Mouse (Mus musculus): ENCODE data around the gene Ube2ql1. TPM values are rescaled to one million over a fixed set of nuclear protein-coding genes. Genes with fewer than 3 reads are reported as not detected.

The Ube2ql1 gene
- polyA plus RNA-seq (2016; fragmentation: Nextera tagmentation; extraction: Ambion mirVana) = 0.73 and 0.80 TPM in 2 replicates

DNA sequence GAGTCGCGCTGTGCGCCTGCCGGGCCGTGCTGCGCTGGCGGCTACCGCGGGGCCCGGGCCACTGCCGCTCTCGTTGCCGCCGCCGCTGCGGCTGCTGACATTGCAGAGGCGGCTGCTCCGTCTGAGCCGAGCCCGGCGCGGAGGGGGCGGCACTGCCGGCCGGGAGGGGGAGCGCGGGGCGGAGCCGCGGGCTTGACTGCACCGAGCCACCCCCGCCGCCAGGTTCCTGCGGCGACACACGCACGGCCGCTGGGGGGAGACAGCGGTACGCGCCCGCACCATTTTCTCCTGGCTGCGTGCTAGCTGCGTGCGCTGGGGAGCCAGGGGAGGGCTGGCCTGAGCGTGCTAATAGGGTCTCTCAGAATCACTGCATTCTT, at the start of gene Ube2ql1:
Gene Ube2ql1 (minus strand): TSS at position 131 of the 377 bp plus-strand sequence.
- no peaks in the 10 kb centered on the region for H3K9me3 ChIP-seq
- peaks cover 71% of the 10 kb centered on the region for H3K27me3 ChIP-seq (replicated peaks; ENCODE audit: low read depth, poor library complexity, severe bottlenecking)
- no peaks in the 10 kb centered on the region for H3K36me3 ChIP-seq (replicated peaks)
- peak; percentile 91 for DNase-seq (ENCODE audit: low spot score)
- under 1% methylated on average over 46 of the region's 46 CpGs for WGBS
- peak within 1 kb of the TSS; percentile 73 for H3K4me3 ChIP-seq
- H3K27ac ChIP-seq (replicated peaks) = peak within 1 kb of the TSS; percentile 63
- peaks cover 31% of the 10 kb centered on the region for H3K4me1 ChIP-seq

DNA sequence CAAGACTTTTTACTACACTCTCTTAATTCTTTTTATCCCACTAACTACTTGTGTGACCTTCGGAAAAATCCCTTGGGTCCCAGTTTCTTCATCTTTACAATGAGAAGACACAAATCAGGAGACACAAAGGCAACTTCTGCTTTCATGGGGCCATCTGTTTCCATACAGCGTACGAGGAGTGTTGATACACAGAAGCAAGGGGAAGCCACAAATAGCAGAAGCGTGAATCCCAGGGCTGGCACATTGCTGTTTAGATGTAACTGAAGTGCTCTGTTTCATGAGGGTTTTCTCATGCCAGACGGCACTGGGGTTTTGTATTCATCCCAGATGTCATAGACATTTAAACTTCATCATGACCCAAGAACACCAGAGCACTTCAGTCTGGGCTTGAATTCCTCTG, 49.0 kb upstream of the Ube2ql1 start:
- Histone ChIP-seq H3K4me3 (no peak overlapping the region), H3K27ac (replicated peaks) (no peak overlapping the region), H3K27me3 (replicated peaks; ENCODE audit: low read depth, poor library complexity, severe bottlenecking) (no peaks in the 10 kb centered on the region), H3K4me1 (no peaks in the 10 kb centered on the region), H3K36me3 (replicated peaks) (no peaks in the 10 kb centered on the region), H3K9me3 (no peaks in the 10 kb centered on the region)
- 81% methylated on average over 5 of the region's 5 CpGs for WGBS
- DNase-seq (ENCODE audit: low spot score) = no peak

DNA sequence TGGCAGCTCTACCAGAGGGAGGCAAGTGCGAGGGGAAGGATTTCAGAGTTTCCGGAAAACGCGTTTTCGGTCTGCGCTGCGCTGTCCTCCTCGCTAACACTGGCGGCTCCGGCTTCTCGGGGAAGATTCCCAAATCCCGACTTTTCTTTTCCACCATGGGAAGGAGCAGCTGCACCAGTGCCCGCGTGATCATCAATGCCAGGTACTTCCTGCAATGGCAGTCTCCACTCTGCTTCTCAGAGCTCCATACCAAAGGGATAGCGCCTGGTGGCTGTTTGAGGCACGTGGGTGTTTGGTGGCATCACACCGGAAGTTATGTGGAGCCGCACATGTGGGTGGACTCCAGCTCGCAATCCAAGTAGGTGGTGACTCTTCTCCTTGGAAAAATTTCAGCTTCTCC, 38.5 kb upstream of the Ube2ql1 start:
- 88% methylated on average over 19 of the region's 19 CpGs for WGBS
- no peak for DNase-seq (ENCODE audit: low spot score)
- Histone ChIP-seq H3K4me1 (0 out of 2 replicates have a peak, but pooled peaks cover 5% of the 10 kb centered on the region), H3K36me3 (replicated peaks) (no peaks in the 10 kb centered on the region), H3K27ac (replicated peaks) (no peak overlapping the region), H3K9me3 (no peaks in the 10 kb centered on the region), H3K27me3 (replicated peaks; ENCODE audit: low read depth, poor library complexity, severe bottlenecking) (no peaks in the 10 kb centered on the region), H3K4me3 (no peak overlapping the region)

DNA sequence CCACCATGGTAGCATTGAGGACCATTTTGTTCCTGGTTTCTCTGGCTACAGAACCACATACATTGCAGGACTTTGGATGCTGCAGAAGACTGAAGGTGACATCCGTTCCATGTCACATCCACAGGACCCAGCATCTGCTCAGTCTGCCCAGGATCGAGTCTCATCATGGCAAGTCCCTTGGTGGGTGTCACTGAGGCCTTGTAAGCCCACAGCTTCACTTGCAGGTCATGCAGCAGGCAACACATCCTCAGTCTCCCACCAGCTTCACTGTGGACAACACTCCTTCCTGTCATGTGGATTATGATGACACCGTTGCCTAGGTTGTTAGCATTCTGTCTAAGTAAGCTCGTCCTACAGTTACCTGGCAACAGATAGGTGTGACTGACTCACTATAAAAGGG, 32.7 kb upstream of the Ube2ql1 start:
- no peaks in the 10 kb centered on the region for H3K9me3 ChIP-seq
- 89% methylated on average over 4 of the region's 4 CpGs for WGBS
- 0 out of 2 replicates have a peak, but pooled peaks cover 5% of the 10 kb centered on the region for H3K4me1 ChIP-seq

DNA sequence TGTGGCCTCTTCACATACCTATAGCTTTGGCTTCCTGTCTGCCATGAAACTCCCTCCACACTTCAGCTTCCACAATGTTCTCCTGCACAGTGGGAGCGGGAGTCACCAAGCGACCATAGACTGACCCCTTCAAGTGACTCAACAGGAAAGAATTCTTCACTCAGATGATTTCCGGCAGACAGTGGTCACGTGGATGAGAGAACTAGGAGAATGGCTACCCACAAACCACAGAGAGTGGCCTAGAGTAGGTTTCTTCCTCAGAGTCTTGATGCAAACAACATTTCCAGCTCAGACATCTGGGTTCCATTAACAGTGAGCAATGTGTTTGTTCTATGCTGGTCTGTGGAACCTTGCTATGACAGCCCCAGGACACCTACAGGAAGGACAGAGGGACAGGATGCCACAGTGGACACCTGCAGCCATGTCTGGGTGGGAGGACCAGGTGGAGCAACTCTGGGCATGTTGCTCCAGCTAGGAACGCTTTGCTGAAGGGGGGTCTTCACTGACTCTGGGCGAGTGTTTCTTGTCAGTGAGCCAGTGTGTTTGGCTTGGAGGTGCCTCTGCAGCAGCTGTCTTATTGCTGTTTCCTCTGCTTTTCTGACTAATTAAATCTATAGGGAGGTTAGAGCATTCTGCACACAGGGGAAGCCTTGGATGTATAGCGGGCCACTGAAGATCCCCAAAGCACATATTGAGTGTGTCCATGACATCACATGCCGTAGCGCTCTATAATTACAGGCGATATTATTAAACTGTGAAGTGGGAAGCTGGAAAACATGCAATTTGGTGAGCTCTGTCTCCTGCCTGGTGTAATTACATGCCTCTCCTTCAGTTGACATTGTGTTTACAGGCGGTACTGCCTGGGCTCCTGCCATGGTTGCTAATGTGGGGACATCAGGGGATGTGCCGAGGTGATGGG, 31.1 kb upstream of the Ube2ql1 start:
- Histone ChIP-seq H3K9me3 (no peaks in the 10 kb centered on the region), H3K36me3 (replicated peaks) (no peaks in the 10 kb centered on the region), H3K4me1 (0 out of 2 replicates have a peak, but pooled peaks cover 3% of the 10 kb centered on the region), H3K27me3 (replicated peaks; ENCODE audit: low read depth, poor library complexity, severe bottlenecking) (no peaks in the 10 kb centered on the region), H3K4me3 (no peak overlapping the region), H3K27ac (replicated peaks) (no peak overlapping the region)
- WGBS = 88% methylated on average over 12 of the region's 12 CpGs
- no peak for DNase-seq (ENCODE audit: low spot score)

More for the DNA sequence above, 32.7 kb upstream of the Ube2ql1 start:
- no peak for DNase-seq (ENCODE audit: low spot score)
- Histone ChIP-seq H3K4me3 (no peak overlapping the region), H3K27ac (replicated peaks) (no peak overlapping the region), H3K36me3 (replicated peaks) (no peaks in the 10 kb centered on the region), H3K27me3 (replicated peaks; ENCODE audit: low read depth, poor library complexity, severe bottlenecking) (no peaks in the 10 kb centered on the region)

DNA sequence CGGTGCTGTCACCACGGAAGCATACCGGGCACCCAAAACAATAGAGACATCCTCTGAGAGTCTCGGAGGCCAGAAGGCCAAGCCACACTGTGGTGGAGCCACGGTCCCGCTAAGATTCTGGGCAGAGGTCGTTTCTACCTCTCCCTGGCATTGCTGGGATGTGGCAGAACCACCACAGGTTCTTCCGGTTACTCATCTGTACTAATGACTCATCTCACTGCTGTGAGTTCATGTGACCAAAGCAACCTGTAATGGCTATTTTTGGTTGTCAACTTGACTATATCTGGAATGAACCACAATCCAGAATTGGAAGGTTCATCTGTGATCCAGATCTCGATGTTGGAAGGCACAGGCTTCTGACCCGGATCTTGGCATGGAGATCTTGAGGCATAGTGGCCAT, 28.5 kb upstream of the Ube2ql1 start:
- Histone ChIP-seq H3K9me3 (no peaks in the 10 kb centered on the region), H3K27me3 (replicated peaks; ENCODE audit: low read depth, poor library complexity, severe bottlenecking) (no peaks in the 10 kb centered on the region), H3K4me1 (no peaks in the 10 kb centered on the region), H3K36me3 (replicated peaks) (no peaks in the 10 kb centered on the region), H3K4me3 (no peak overlapping the region), H3K27ac (replicated peaks) (no peak overlapping the region)
- 89% methylated on average over 10 of the region's 10 CpGs for WGBS
- no peak for DNase-seq (ENCODE audit: low spot score)

DNA sequence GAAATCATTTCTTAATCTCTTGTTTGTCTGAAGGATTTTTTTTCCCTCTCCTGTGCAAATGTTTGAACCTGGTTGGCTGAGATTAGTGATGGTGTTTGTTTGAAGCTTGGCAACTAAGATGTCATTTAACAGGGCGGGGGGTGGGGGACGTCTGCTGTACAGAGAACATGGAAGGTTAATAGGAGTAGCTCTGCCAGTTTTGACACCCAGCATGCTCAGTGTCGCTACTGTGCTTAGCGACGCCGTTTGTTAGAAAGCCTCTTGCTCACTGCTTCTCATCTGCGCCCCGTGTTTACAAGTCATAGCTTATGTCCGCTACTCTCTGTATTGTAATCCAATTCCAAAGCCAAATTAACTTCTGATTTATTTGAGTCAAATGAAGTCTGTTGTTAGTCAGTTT, 25.0 kb upstream of the Ube2ql1 start:
- 88% methylated on average over 9 of the region's 9 CpGs for WGBS
- no peak for DNase-seq (ENCODE audit: low spot score)

DNA sequence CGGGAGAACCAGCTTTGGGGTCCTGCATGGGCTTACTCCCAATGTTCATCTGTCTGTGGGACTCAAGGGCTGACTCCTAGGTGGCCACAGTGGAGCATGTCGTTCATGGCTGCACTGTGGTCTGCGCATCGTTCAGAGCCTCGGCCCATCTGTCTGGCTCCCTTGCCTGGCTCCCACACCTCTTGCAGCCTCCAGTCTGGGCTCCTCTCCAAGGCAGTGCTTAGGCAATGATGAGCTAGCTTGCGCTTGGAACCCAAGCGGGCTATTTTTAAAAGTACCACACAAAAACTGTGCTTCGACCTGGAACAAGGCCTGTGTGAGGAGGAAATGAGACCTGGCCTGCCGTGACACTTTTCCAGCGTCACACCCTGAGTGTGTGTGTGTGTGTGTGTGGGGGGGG, 21.7 kb upstream of the Ube2ql1 start:
- Histone ChIP-seq H3K27me3 (replicated peaks; ENCODE audit: low read depth, poor library complexity, severe bottlenecking) (no peaks in the 10 kb centered on the region), H3K9me3 (no peaks in the 10 kb centered on the region), H3K4me3 (no peak overlapping the region), H3K36me3 (replicated peaks) (no peaks in the 10 kb centered on the region), H3K4me1 (no peaks in the 10 kb centered on the region), H3K27ac (replicated peaks) (no peak overlapping the region)
- DNase-seq (ENCODE audit: low spot score) = no peak
- WGBS = 90% methylated on average over 10 of the region's 10 CpGs

More for the DNA sequence above, 25.0 kb upstream of the Ube2ql1 start:
- H3K4me1 ChIP-seq = no peaks in the 10 kb centered on the region
- H3K36me3 ChIP-seq (replicated peaks) = no peaks in the 10 kb centered on the region
- H3K27me3 ChIP-seq (replicated peaks; ENCODE audit: low read depth, poor library complexity, severe bottlenecking) = no peaks in the 10 kb centered on the region
- no peak overlapping the region for H3K4me3 ChIP-seq
- no peaks in the 10 kb centered on the region for H3K9me3 ChIP-seq
- H3K27ac ChIP-seq (replicated peaks) = no peak overlapping the region

DNA sequence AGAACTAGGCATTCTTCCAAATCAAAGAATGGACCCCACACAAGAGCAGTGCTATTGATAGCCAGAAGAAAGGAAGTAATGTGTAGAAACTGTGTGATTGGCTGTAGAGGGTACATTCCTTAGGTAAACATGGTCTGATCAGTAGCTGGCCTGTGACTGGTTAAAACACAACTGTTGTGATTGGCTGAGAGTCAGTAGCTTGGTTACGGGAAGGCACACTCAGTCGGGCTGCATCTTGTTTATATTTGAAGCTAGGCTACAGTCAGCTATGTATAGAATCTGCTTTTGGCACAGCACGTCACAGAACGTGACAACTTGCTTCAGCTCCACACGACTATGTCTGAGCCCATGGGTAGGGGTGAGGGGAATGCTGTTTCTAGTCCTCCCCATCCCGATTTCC, 19.3 kb upstream of the Ube2ql1 start:
- no peak overlapping the region for H3K27ac ChIP-seq (replicated peaks)
- WGBS = 82% methylated on average over 6 of the region's 6 CpGs

DNA sequence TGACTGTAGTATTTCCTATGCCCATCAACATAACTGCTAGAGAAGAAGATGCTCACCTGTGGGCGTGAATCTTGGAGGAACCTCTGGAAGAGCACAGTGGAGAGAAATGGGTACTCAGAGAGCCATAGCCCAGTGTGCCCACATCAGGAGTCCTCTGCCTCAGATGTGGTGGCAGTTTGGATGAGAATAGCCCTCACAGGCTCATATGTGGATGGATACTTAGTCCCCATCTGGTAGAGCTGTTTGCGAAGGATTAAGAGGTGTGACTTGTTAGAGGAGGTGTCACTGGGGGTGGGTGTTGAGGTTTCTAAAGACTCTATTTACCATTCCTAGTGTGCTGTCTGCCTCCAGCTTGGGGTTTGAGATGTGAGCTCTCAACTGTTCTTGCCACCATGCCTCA, 13.2 kb upstream of the Ube2ql1 start:
- H3K4me3 ChIP-seq = no peak overlapping the region
- no peak for DNase-seq (ENCODE audit: low spot score)
- H3K36me3 ChIP-seq (replicated peaks) = no peaks in the 10 kb centered on the region
- no peaks in the 10 kb centered on the region for H3K4me1 ChIP-seq
- no peak overlapping the region for H3K27ac ChIP-seq (replicated peaks)
- H3K9me3 ChIP-seq = no peaks in the 10 kb centered on the region
- 0 out of 2 replicates have a peak, but pooled peaks cover 6% of the 10 kb centered on the region for H3K27me3 ChIP-seq (replicated peaks; ENCODE audit: low read depth, poor library complexity, severe bottlenecking)
- 88% methylated on average over 2 of the region's 2 CpGs for WGBS

More for the DNA sequence above, 19.3 kb upstream of the Ube2ql1 start:
- H3K36me3 ChIP-seq (replicated peaks) = no peaks in the 10 kb centered on the region
- H3K9me3 ChIP-seq = no peaks in the 10 kb centered on the region
- no peaks in the 10 kb centered on the region for H3K27me3 ChIP-seq (replicated peaks; ENCODE audit: low read depth, poor library complexity, severe bottlenecking)
- no peak overlapping the region for H3K4me3 ChIP-seq
- no peaks in the 10 kb centered on the region for H3K4me1 ChIP-seq
- DNase-seq (ENCODE audit: low spot score) = no peak

DNA sequence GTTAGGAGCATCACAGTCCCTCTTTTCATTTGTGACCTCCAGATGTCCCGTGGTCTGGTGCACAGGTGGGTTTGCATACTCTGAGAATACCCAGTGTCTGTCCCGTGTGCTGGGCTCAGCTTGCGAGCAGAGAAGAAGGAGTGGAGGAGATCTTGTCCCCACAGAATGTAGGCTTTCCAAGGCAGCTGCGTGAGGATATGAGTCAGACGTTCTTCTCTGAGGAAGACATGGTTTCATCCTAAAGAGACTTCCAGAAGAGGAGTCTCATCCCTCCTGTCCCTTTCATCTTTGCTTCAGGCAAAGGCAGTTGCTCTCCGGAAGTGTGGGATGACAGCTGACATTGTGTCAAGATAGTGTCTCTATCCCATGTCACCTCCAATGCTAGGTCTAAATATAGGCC, 11.8 kb upstream of the Ube2ql1 start:
- WGBS = 86% methylated on average over 6 of the region's 6 CpGs
- Histone ChIP-seq H3K36me3 (replicated peaks) (no peaks in the 10 kb centered on the region), H3K4me1 (no peaks in the 10 kb centered on the region), H3K27ac (replicated peaks) (no peak overlapping the region), H3K9me3 (no peaks in the 10 kb centered on the region), H3K27me3 (replicated peaks; ENCODE audit: low read depth, poor library complexity, severe bottlenecking) (0 out of 2 replicates have a peak, but pooled peaks cover 6% of the 10 kb centered on the region), H3K4me3 (no peak overlapping the region)
- no peak for DNase-seq (ENCODE audit: low spot score)

DNA sequence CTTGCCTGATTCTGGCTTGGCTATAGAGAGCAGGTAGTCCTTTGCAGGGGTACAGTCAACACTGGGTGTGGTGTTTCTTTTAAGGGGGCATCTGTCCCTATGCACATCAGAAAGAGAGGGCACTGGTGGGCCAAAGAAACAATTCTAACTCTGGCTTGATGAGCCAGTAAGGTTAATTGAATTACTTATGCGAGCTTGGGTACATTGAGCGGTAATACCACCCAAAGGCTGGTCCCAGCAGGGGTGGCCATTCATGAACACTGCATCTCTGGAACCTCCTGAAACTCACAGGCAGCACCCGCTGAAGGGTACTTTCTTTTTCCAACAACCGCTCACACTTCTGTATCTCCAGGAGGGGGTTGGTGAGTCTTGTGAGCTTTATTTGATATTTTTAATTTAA, 9.1 kb upstream of the Ube2ql1 start:
- no peaks in the 10 kb centered on the region for H3K36me3 ChIP-seq (replicated peaks)
- H3K4me1 ChIP-seq = no peaks in the 10 kb centered on the region
- 0 out of 2 replicates have a peak, but pooled peaks cover 6% of the 10 kb centered on the region for H3K27me3 ChIP-seq (replicated peaks; ENCODE audit: low read depth, poor library complexity, severe bottlenecking)
- H3K27ac ChIP-seq (replicated peaks) = no peak overlapping the region
- H3K4me3 ChIP-seq = no peak overlapping the region
- no peak for DNase-seq (ENCODE audit: low spot score)
- no peaks in the 10 kb centered on the region for H3K9me3 ChIP-seq
- 52% methylated on average over 4 of the region's 4 CpGs for WGBS
